Mouse (Mus musculus) CH12.LX (cell line): ENCODE measurements at regions not wholly inside any gene's neighbourhood (a gene's known extent, or its start where the extent isn't known, plus 50 kb on each side); places are given as distances from the start of the nearest gene placed in this dataset.
A peak's percentile ranks its signal among the peaks of the same experiment; 100 is the strongest.

ENCODE experiments used
- DNase-seq: peaks from one replicate; pipeline ENCODE4 v3.0.0-alpha.2; 2013; ENCODE audit errors: extremely low read depth
- H3K27ac ChIP-seq: 2 replicates; pipeline ENCODE4 v1.5.1; 2012; ENCODE audit warnings: low read depth, mild to moderate bottlenecking, control low read depth, moderate library complexity; ENCODE audit not compliant: insufficient read depth
- H3K27me3 ChIP-seq: replicated peaks from 2 replicates; pipeline ENCODE3; 2012; ENCODE audit warnings: inconsistent platforms
- H3K36me3 ChIP-seq, 2 experiments: replicated peaks in 1 of 2; 2 replicates each; pipeline versions ENCODE3 to v1.6.1; 2012; ENCODE audit warnings: inconsistent platforms in 1 of 2, low read length in 1 of 2, mild to moderate bottlenecking in 1 of 2, mixed read lengths in 1 of 2, moderate library complexity in 1 of 2; ENCODE audit not compliant: control insufficient read depth in 1 of 2, insufficient read depth in 1 of 2
- H3K4me1 ChIP-seq, 2 experiments: 2 replicates each; pipeline ENCODE4 v1.6.1; 2012; ENCODE audit warnings: inconsistent platforms in 1 of 2, moderate library complexity in 1 of 2; ENCODE audit not compliant: insufficient read depth in 2 of 2, control insufficient read depth in 1 of 2
- H3K4me2 ChIP-seq: 2 replicates; pipeline ENCODE4 v1.6.1; 2012; ENCODE audit warnings: low read depth, mild to moderate bottlenecking, control low read depth; ENCODE audit not compliant: poor library complexity, insufficient read depth, severe bottlenecking
- H3K4me3 ChIP-seq, 3 experiments: fragments of 150-350 bp in 1 of 3; sonication (generic) in 1 of 3; replicated peaks in 1 of 3; 2 replicates each; pipeline versions ENCODE3 to v1.5.1; 2011 to 2012; ENCODE audit warnings: low read depth in 2 of 3, low read length in 2 of 3, mild to moderate bottlenecking in 2 of 3, moderate library complexity in 2 of 3, control low read depth in 1 of 3, improper control_type of control experiment in 1 of 3, inconsistent platforms in 1 of 3, mixed read lengths in 1 of 3; ENCODE audit not compliant: poor library complexity in 1 of 3
- H3K79me2 ChIP-seq: replicated peaks from 2 replicates; pipeline ENCODE4 v1.6.1; 2012; ENCODE audit warnings: mild to moderate bottlenecking, moderate library complexity; ENCODE audit not compliant: control insufficient read depth, poor library complexity, insufficient read depth, severe bottlenecking; ENCODE audit errors: extremely low read depth
- H3K9ac ChIP-seq: 2 replicates; pipeline ENCODE4 v1.6.1; 2012; ENCODE audit warnings: low read depth, mild to moderate bottlenecking, control low read depth, moderate library complexity; ENCODE audit not compliant: insufficient read depth
- H3K9me3 ChIP-seq: replicated peaks from 2 replicates; pipeline ENCODE3; 2012; ENCODE audit warnings: low read length, inconsistent platforms, mixed read lengths
- BHLHE40 ChIP-seq: IDR thresholded peaks from 2 replicates; pipeline ENCODE4 v1.6.1; 2011; ENCODE audit warnings: mild to moderate bottlenecking, low read depth, low read length, improper control_type of control experiment
- CHD1 ChIP-seq: IDR thresholded peaks from 2 replicates; pipeline ENCODE4 v1.6.1; 2012; ENCODE audit warnings: low read depth, low read length, improper control_type of control experiment, inconsistent platforms
- CTCF ChIP-seq, 2 experiments: IDR thresholded peaks in 1 of 2; conservative IDR thresholded peaks in 1 of 2; 2 replicates each; pipeline ENCODE4 v1.5.1; 2011 to 2012; ENCODE audit warnings: low read depth in 2 of 2, low read length in 2 of 2, improper control_type of control experiment in 1 of 2, inconsistent platforms in 1 of 2, mild to moderate bottlenecking in 1 of 2, moderate library complexity in 1 of 2
- E2F4 ChIP-seq: IDR thresholded peaks from 2 replicates; pipeline ENCODE4 v1.6.1; 2011; ENCODE audit warnings: low read depth, low read length, improper control_type of control experiment; ENCODE audit not compliant: insufficient replicate concordance
- ELF1 ChIP-seq: IDR thresholded peaks from 2 replicates; pipeline ENCODE4 v1.6.1; 2014; ENCODE audit warnings: low read depth, mild to moderate bottlenecking, inconsistent platforms, low read length, improper control_type of control experiment
- JUN ChIP-seq: IDR thresholded peaks from 2 replicates; pipeline ENCODE4 v1.6.1; 2011; ENCODE audit warnings: low read depth, mild to moderate bottlenecking, low read length, improper control_type of control experiment, moderate library complexity; ENCODE audit not compliant: insufficient read depth
- JUND ChIP-seq: conservative IDR thresholded peaks from 2 replicates; pipeline ENCODE4 v1.6.1; 2011; ENCODE audit warnings: low read depth, low read length, improper control_type of control experiment
- MAFK ChIP-seq: IDR thresholded peaks from 2 replicates; pipeline ENCODE4 v1.6.1; 2011; ENCODE audit warnings: low read length, improper control_type of control experiment; ENCODE audit not compliant: insufficient replicate concordance
- MAX ChIP-seq: IDR thresholded peaks from 2 replicates; pipeline ENCODE4 v1.6.1; 2011; ENCODE audit warnings: low read length, improper control_type of control experiment
- MAZ ChIP-seq: IDR thresholded peaks from 2 replicates; pipeline ENCODE4 v1.6.1; 2012; ENCODE audit warnings: low read depth, mild to moderate bottlenecking, inconsistent platforms, low read length, improper control_type of control experiment, moderate library complexity
- MEF2A ChIP-seq: IDR thresholded peaks from 2 replicates; pipeline ENCODE4 v1.6.1; 2014; ENCODE audit warnings: low read depth, mild to moderate bottlenecking, inconsistent platforms, low read length, improper control_type of control experiment, borderline replicate concordance
- MYC ChIP-seq: IDR thresholded peaks from 2 replicates; pipeline ENCODE4 v1.6.1; 2011; ENCODE audit warnings: low read depth, mild to moderate bottlenecking, improper control_type of control experiment, low read length
- NELFE ChIP-seq: IDR thresholded peaks from 2 replicates; pipeline ENCODE4 v1.6.1; 2011; ENCODE audit warnings: low read depth, low read length, improper control_type of control experiment
- POLR2A ChIP-seq: IDR thresholded peaks from 2 replicates; pipeline ENCODE4 v1.6.1; 2011; ENCODE audit warnings: low read depth, mild to moderate bottlenecking, improper control_type of control experiment, low read length
- POLR2AphosphoS2 ChIP-seq: IDR thresholded peaks from 2 replicates; pipeline ENCODE4 v1.6.1; 2011; ENCODE audit warnings: low read depth, low read length, improper control_type of control experiment
- RAD21 ChIP-seq: IDR thresholded peaks from 2 replicates; pipeline ENCODE4 v1.6.1; 2011; ENCODE audit warnings: low read depth, mild to moderate bottlenecking, low read length, improper control_type of control experiment, moderate library complexity
- RCOR1 ChIP-seq: conservative IDR thresholded peaks from 2 replicates; pipeline ENCODE4 v1.6.1; 2012; ENCODE audit warnings: low read depth, mild to moderate bottlenecking, inconsistent platforms, low read length, improper control_type of control experiment
- SIN3A ChIP-seq: IDR thresholded peaks from 2 replicates; pipeline ENCODE4 v1.6.1; 2012; ENCODE audit warnings: low read length, improper control_type of control experiment, inconsistent platforms
- TBP ChIP-seq: conservative IDR thresholded peaks from 2 replicates; pipeline ENCODE4 v1.6.1; 2011; ENCODE audit warnings: low read depth, low read length, improper control_type of control experiment
- ZC3H11A ChIP-seq: IDR thresholded peaks from 2 replicates; pipeline ENCODE4 v1.6.1; 2012; ENCODE audit warnings: low read depth, mild to moderate bottlenecking, inconsistent platforms, low read length, improper control_type of control experiment
- ZKSCAN1 ChIP-seq: IDR thresholded peaks from 2 replicates; pipeline ENCODE4 v1.6.1; 2012; ENCODE audit warnings: low read depth, inconsistent platforms, low read length, improper control_type of control experiment, borderline replicate concordance
- ZMIZ1 ChIP-seq: IDR thresholded peaks from 2 replicates; pipeline ENCODE4 v1.6.1; 2012; ENCODE audit warnings: low read depth, mild to moderate bottlenecking, inconsistent platforms, low read length, improper control_type of control experiment
- dilution Hi-C: fragments of 300-500 bp; cut with MboI; formaldehyde crosslinking; loops from 2 replicates; pipeline ENCODE4 v1.14.3; 2020; ENCODE audit warnings: low sequenced_read_pairs; ENCODE audit not compliant: extremely low pct_unique_long_range_greater_than_20kb, extremely low pct_ligation_motif_present
- in situ Hi-C: fragments of 300-500 bp; cut with MboI; formaldehyde crosslinking; loops from 3 replicates; pipeline ENCODE4 v1.14.3; 2019; ENCODE audit warnings: low sequenced_read_pairs, low pct_ligation_motif_present, low pct_unique_long_range_greater_than_20kb, mixed read lengths

- in situ Hi-C loops (no loop called here), dilution Hi-C loops (no loop called here)
- Histone ChIP-seq H3K9me3 (peaks cover 35% of the 10 kb centered on the region), H3K27ac (no peak overlapping the region), H3K4me2 (no peak overlapping the region), H3K79me2 (no peaks in the 10 kb centered on the region), H3K27me3 (no peaks in the 10 kb centered on the region), H3K36me3 (peaks cover 0 to 26% of the 10 kb centered on the region in 2 experiments), H3K4me1 (peaks cover 0 to 39% of the 10 kb centered on the region in 2 experiments; a peak in 2 of 4 replicates), H3K4me3 (peak overlapping the region in 1 of 3 experiments; percentile 19), H3K9ac (no peak overlapping the region)
- DNase-seq = no peak
- TF ChIP-seq POLR2A (no peak), JUND (no peak), ELF1 (no peak), CTCF (conservative IDR thresholded peaks at IDR 0.05 in 1 of 2, IDR thresholded peaks at IDR 0.05 in 1 of 2; ENCODE audit: low read depth in 2 of 2, low read length in 2 of 2) (no peak), MYC (no peak), ZKSCAN1 (no peak), MEF2A (no peak), RAD21 (no peak), MAX (no peak), ZC3H11A (no peak), POLR2AphosphoS2 (no peak), E2F4 (no peak), SIN3A (no peak)
Measured at GRCm38 (mm10) chr13:97488518-97488917, 247.6 kb downstream of the Enc1 start.

GRCm38 (mm10) chr13:97487746-97488473, 247.0 kb downstream of the Enc1 start:
- dilution Hi-C loops (no loop called here), in situ Hi-C loops (no loop called here)
- no peak overlapping the region for H3K9ac ChIP-seq
- peaks cover 0 to 38% of the 10 kb centered on the region in 2 experiments; a peak in 2 of 4 replicates for H3K4me1 ChIP-seq
- DNase-seq = no peak
- H3K79me2 ChIP-seq = no peaks in the 10 kb centered on the region
- H3K36me3 ChIP-seq = peaks cover 0 to 22% of the 10 kb centered on the region in 2 experiments
- peak overlapping the region in 1 of 3 experiments; percentile 23 for H3K4me3 ChIP-seq
- TF ChIP-seq CHD1 (no peak), RCOR1 (no peak), SIN3A (no peak), RAD21 (no peak), JUN (no peak), ZMIZ1 (no peak), ELF1 (no peak), BHLHE40 (no peak), CTCF (conservative IDR thresholded peaks at IDR 0.05 in 1 of 2, IDR thresholded peaks at IDR 0.05 in 1 of 2; ENCODE audit: low read depth in 2 of 2, low read length in 2 of 2) (no peak), MYC (no peak), NELFE (no peak), JUND (no peak), MAZ (no peak), TBP (no peak), ZKSCAN1 (no peak), E2F4 (no peak), MAFK (no peak)
- H3K4me2 ChIP-seq = no peak overlapping the region
- no peaks in the 10 kb centered on the region for H3K27me3 ChIP-seq
- H3K9me3 ChIP-seq = peaks cover 31% of the 10 kb centered on the region
- no peak overlapping the region for H3K27ac ChIP-seq
